Mouse (Mus musculus) gastrocnemius, adult 8-10 months (tissue): ENCODE measurements around the gene Nktr. TPM values are rescaled to one million over a fixed set of nuclear protein-coding genes. Genes with fewer than 3 reads are reported as not detected.
A peak's percentile ranks its signal among the peaks of the same experiment; 100 is the strongest.

Experiments used
- DNase-seq, 2 experiments: peaks; one replicate each; pipeline ENCODE4 v3.0.0; 2022; ENCODE audit warnings: low spot score in 2 of 2
- total RNA-seq, 4 experiments: library from RNA; stranded (reverse); gene quantifications; 2 replicates each; pipeline ENCODE4 v1.2.4; 2022

Nktr gene
- total RNA-seq, 4 experiments from 2014 or later: 27.7 to 38.7 (median 34.6) TPM

DNA sequence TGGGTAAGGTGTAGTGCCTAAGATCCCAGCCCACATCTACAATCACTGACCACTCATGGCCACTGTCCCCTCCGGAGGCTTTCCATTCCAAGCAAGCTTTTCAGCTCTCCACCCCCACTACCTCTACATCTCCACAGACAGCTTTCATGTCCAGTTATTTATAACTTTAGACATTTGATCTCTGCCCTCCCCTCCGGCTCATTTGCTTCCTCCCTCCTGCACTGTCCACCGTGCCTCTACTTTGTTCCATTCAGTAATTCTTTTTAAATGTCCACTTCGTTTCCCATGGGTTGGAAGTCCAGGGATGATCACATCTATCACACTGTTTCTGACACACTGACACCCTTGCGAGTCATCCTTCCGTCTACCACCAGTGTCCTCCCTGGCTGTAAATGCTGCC lies 11.2 kb upstream of the Nktr start:
- no peak for DNase-seq

GRCm38 (mm10) chr9:121708506-121709486 lies 10.2 kb upstream of the Nktr start:
- no peak for DNase-seq

GRCm38 (mm10) chr9:121709898-121710583 lies 8.9 kb upstream of the Nktr start, which contains the start of gene Ss18l2:
TSS of gene Ss18l2 (plus strand) at chr9:121710329.
- DNase-seq: peak; percentile 98 to 99

- peak in 1 of 2 experiments; percentile 18 for DNase-seq
Measured at GRCm38 (mm10) chr9:121710584-121710975, 8.4 kb upstream of the Nktr start.

- no peak for DNase-seq
Measured at GRCm38 (mm10) chr9:121717048-121717447, 1.9 kb upstream of the Nktr start.

GRCm38 (mm10) chr9:121718070-121718705 lies 781 bp upstream of the Nktr start:
- no peak for DNase-seq

DNA sequence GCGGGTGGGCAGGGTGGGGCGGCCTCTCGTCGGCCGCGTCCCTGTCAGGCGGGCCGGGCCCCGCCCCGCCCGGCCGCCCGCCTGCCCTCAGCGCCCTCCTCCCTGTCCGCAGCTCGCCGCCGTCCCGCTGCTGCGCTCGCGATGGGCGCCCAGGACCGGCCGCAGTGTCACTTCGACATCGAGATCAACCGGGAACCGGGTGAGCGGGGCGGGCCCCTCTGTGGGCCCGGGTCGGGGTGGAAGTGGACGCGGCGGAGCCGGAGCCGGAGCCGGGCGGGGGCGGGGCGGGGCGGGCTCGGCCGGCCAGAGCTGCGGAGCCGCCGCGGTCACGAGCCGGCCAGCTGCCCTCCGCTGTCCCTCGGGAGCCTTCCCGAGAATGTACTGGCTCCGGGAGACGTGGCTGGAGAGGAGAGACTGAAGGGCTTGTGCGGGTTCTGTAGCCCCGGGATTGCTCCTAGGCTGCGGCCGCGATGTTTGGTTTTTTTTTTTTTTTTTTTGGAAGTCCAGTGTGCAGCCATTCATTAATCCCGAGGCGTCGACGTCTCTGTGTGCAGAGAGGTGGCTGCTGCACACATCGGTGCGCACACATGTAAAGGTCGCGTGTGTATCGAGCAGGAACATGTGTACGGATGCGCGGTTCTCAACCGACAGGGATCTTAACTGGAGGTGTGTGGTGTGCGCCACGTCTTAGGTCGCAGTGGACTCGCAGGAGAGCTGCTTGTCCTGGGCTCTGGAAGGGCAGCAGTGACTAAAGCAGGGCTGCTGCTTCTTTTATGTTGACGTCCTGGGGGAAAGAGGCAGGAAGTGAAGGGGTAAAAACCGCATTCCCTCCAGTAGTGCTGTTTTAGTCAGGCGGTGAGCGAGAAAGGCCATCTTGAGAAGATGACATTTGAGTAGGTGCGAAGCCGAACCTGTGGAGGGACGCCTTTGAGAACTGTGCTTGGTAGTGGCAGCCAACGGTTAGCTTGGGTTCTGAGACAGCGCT lies 670 bp downstream of the Nktr start:
- peak in 1 of 2 experiments; percentile 44 for DNase-seq

- DNase-seq: no peak
Measured at GRCm38 (mm10) chr9:121740490-121740889, 21.5 kb downstream of the Nktr start.

DNA sequence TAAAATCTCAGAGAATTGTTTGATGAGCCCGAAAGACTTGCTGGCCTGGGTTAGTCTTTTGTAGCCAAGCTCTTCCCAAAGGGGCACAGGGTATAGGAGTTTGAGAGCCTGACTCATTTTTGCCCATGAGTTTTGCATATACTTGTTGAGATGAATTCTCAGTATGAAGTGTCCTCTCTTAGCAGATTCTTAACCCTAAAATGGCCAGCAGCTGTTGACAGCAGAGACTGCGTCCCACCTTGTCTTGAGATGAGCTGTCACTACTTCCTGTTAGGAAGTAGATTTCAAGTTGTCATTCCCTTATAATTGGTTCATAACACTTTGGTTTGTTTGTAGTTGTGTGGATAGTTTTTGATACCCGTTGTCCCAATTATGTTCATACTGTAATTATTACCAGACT lies 22.2 kb downstream of the Nktr start:
- DNase-seq: no peak

GRCm38 (mm10) chr9:121744051-121744450 lies 25.1 kb downstream of the Nktr start:
- DNase-seq: no peak

GRCm38 (mm10) chr9:121752774-121753173 lies 33.8 kb downstream of the Nktr start:
- DNase-seq: no peak

GRCm38 (mm10) chr9:121754624-121755023 lies 35.7 kb downstream of the Nktr start:
- no peak for DNase-seq

DNA sequence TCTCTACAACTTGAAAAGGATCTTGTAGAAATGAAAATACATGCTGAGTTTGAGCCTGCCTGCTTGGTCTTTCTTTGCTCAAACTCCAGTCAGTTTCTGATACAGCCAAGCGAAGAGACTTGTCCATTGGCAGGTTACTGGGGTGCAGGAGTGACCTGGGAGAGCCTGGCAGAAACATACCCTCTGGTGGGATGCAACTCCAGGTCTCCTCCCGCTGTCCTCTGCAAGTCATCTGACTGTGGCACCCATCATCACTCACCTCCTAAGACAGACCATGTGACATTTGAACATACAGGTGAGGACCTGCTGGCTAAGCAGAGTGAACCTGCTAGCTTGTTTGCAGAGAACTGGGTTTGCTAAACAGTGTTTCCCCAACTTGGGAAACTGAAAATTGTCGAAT lies 37.8 kb downstream of the Nktr start:
- DNase-seq: no peak

DNA sequence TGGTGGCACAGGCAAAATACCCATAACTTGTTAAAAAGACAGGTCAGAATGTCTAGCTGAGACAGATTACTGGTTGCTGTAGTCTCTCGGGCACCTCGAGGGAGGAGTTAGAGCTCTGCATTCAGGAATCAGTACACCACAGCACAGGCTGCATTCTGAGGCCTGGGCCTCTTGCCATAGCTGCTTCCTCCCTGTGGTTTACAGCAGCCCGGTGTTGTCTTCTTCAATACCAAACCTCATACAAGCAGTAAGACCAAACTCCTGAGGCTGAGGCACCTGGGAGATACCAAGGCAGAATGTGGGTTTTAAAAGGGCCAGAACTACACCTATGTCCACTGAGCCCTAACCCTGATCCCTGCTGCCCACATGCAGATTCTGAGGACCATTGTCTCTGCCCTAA lies 38.5 kb downstream of the Nktr start:
- no peak for DNase-seq

- peak in 1 of 2 experiments; percentile 46 for DNase-seq
Measured at GRCm38 (mm10) chr9:121757835-121758814, 39.2 kb downstream of the Nktr start.

GRCm38 (mm10) chr9:121759091-121760081 lies 40.4 kb downstream of the Nktr start, which contains the start of gene Zfp651:
TSS of gene Zfp651 (plus strand) at chr9:121759330.
- DNase-seq: peak in 1 of 2 experiments; percentile 46

GRCm38 (mm10) chr9:121760271-121761090 lies 41.5 kb downstream of the Nktr start:
- peak; percentile 52 to 72 for DNase-seq
